ENCODE assay signal across 8 mouse cellular contexts in the genomic region with DNA sequence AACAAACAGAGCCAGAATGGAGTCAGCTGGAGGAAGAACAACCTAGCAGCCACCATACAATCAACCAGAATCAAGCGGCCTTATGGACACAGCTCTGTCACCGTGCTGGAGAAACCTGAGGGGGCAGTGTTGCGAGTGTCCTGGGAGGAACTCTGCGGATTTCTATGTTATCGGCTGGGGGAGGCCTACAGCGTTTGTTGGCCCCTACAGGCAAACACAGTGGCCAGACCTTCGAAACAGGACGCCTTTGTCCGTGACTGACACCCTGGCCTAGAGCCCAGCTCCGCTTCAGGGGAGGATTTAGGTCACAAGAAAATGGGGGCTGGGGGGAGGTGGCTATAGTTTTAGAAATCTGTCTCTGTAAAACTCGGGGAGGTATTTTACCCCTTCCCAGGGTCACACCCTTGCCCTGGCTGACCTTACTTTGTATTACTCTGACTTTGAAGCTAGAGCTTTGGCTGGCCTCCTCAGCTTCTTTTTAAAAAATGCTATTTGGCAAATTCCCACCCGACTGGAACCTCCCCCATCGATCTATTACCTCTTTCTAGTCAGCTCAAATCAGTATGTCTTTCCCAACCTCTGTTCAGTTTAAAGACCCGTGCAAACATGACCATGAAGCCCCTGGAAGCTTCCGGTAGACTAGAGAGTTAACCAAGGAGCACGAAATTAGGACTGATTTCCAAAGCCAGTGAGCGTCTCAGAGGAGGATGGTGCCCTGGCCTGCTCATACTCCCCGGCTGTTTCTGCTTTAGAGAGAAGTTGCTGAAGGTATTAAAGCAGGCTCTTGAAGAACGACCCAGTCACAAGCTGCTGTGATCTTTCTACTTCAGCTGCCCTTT. TPM values are rescaled to one million over a fixed set of nuclear protein-coding genes. Genes with fewer than 3 reads are reported as not detected.
DNase-seq lines count a peak whose midpoint lies in the region; ATAC-seq and TF ChIP-seq lines count a peak whose summit lies in the region.

No protein-coding gene starts in this region.

- intact Hi-C loops in left cerebral cortex, postnatal 14 days (cut with DNase I), result loop anchor here (5.0 to 10.0 kb wide), 5 partner anchors 342 to 743 kb away; no protein-coding TSS in a partner anchor

- H3K9ac ChIP-seq in hindbrain, postnatal 0 days (replicated peaks; ENCODE audit: low read length), result no peak overlapping the region

- H3K4me1 ChIP-seq in hindbrain, postnatal 0 days (ENCODE audit: insufficient read depth, low read length), result peaks cover 10% of the 10 kb centered on the region
- peaks cover 34% of the 10 kb centered on the region for H3K4me1 ChIP-seq in midbrain, embryonic 10.5 days
- H3K4me1 ChIP-seq in small intestine, adult 2 months (ENCODE audit: control insufficient read depth, insufficient read depth, insufficient read length, low read length), result no peaks in the 10 kb centered on the region

- H3K4me3 ChIP-seq in hindbrain, postnatal 0 days (ENCODE audit: low read length), result no peak overlapping the region
- peak overlapping the region; percentile 1; the same call in 1 of the 2 replicates for H3K4me3 ChIP-seq in midbrain, embryonic 10.5 days
- H3K4me3 ChIP-seq in small intestine, adult 2 months (ENCODE audit: low read depth, low read length), result no peak overlapping the region

- no peak overlapping the region for H3K4me2 ChIP-seq in hindbrain, postnatal 0 days (ENCODE audit: low read depth, low read length)

- peak; percentile 77 for ATAC-seq in hindbrain, postnatal 0 days

- 14% methylated on average over 19 of the region's 19 CpGs for WGBS in hindbrain, postnatal 0 days
- WGBS in midbrain, embryonic 10.5 days, result 25% methylated on average over 19 of the region's 19 CpGs
- WGBS in small intestine, adult 2 months, result 48% methylated on average over 19 of the region's 19 CpGs

- H3K27me3 ChIP-seq in hindbrain, postnatal 0 days (ENCODE audit: insufficient read depth, low read length), result no peaks in the 10 kb centered on the region
- H3K27me3 ChIP-seq in midbrain, embryonic 10.5 days (ENCODE audit: low read depth, poor library complexity, severe bottlenecking), result peaks cover 19% of the 10 kb centered on the region
- no peaks in the 10 kb centered on the region for H3K27me3 ChIP-seq in small intestine, adult 2 months (ENCODE audit: control insufficient read depth, insufficient read depth, low read length)

- TF ChIP-seq POLR2A in small intestine, adult 2 months (IDR thresholded peaks at IDR 0.05; ENCODE audit: low read depth, low read length), result no peak

- no peaks in the 10 kb centered on the region for H3K9me3 ChIP-seq in hindbrain, postnatal 0 days (ENCODE audit: low read length)
- no peaks in the 10 kb centered on the region for H3K9me3 ChIP-seq in midbrain, embryonic 10.5 days (replicated peaks)

- peak; percentile 77 for TF ChIP-seq CTCF in hindbrain, postnatal 0 days (IDR thresholded peaks at IDR 0.05; ENCODE audit: low read depth)
- TF ChIP-seq CTCF in small intestine, adult 2 months (IDR thresholded peaks at IDR 0.05; ENCODE audit: extremely low read depth, insufficient read length, insufficient replicate concordance, low read depth, low read length), result peak; percentile 20; the same call in 1 of the 2 replicates

- H3K36me3 ChIP-seq in hindbrain, postnatal 0 days (ENCODE audit: insufficient read depth, low read length), result no peaks in the 10 kb centered on the region
- no peaks in the 10 kb centered on the region for H3K36me3 ChIP-seq in midbrain, embryonic 10.5 days
- no peaks in the 10 kb centered on the region for H3K36me3 ChIP-seq in small intestine, adult 2 months (ENCODE audit: control insufficient read depth, insufficient read depth, low read length)

- H3K27ac ChIP-seq in hindbrain, postnatal 0 days, result peak overlapping the region; percentile 71
- peak overlapping the region; percentile 77 for H3K27ac ChIP-seq in midbrain, embryonic 10.5 days (replicated peaks)
- no peak overlapping the region for H3K27ac ChIP-seq in small intestine, adult 2 months (ENCODE audit: insufficient read depth, low read depth, low read length)

- peak; percentile 59 for DNase-seq in ZHBTc4 (ENCODE audit: low read depth, low spot score)
- peak; percentile 42 for DNase-seq in cerebellum, adult 9-11 months
- DNase-seq in frontal cortex, postnatal 36 days (ENCODE audit: low spot score in 2 of 2), result peak; percentile 40 to 45
- peak; percentile 83 for DNase-seq in hindbrain, postnatal 0 days (ENCODE audit: low spot score)
- DNase-seq in left cerebral cortex, postnatal 14 days (ENCODE audit: low spot score in 2 of 2), result peak; percentile 41 to 68
- peak; percentile 71 for DNase-seq in midbrain, embryonic 10.5 days (ENCODE audit: low spot score)
- DNase-seq in spleen, postnatal 36 days (ENCODE audit: low spot score in 2 of 2), result no peak

RNA-seq across cellular contexts. Expression of gene Tmem247, which starts 11.6 kb away (rescaled TPM):
- total RNA-seq in hindbrain, postnatal 0 days (2014; rRNA removed), result not detected in 2 replicates
- not detected in 2 replicates for polyA plus RNA-seq in hindbrain, postnatal 0 days (2015; fragmentation: Nextera tagmentation; extraction: Ambion mirVana)
- total RNA-seq in left cerebral cortex, postnatal 14 days (2021), result not detected
- not detected in 2 replicates for polyA plus RNA-seq in midbrain, embryonic 10.5 days (2016; fragmentation: Nextera tagmentation; extraction: Ambion mirVana)
- not detected in 2 replicates for polyA plus RNA-seq in small intestine, adult 2 months (2012; rRNA removed)

RNA-seq across cellular contexts. Expression of gene Atp6v1e2, which starts 42.2 kb away (rescaled TPM):
- total RNA-seq in hindbrain, postnatal 0 days (2014; rRNA removed), result not detected in 2 replicates
- polyA plus RNA-seq in hindbrain, postnatal 0 days (2015; fragmentation: Nextera tagmentation; extraction: Ambion mirVana), result 0.24 TPM in 1 of 2 replicates, not detected in the other
- not detected for total RNA-seq in left cerebral cortex, postnatal 14 days (2021)
- not detected in 2 replicates for polyA plus RNA-seq in midbrain, embryonic 10.5 days (2016; fragmentation: Nextera tagmentation; extraction: Ambion mirVana)
- polyA plus RNA-seq in small intestine, adult 2 months (2012; rRNA removed), result not detected in 2 replicates

RNA-seq across cellular contexts. Expression of gene Rhoq, which starts 57.4 kb away (rescaled TPM):
- total RNA-seq in hindbrain, postnatal 0 days (2014; rRNA removed), result 24.1 and 51.7 TPM in 2 replicates
- 5.9 and 6.7 TPM in 2 replicates for polyA plus RNA-seq in hindbrain, postnatal 0 days (2015; fragmentation: Nextera tagmentation; extraction: Ambion mirVana)
- 10 to 100 TPM; 32.2 to 32.3 TPM for total RNA-seq in left cerebral cortex, postnatal 14 days (2021)
- 9.0 and 9.9 TPM in 2 replicates for polyA plus RNA-seq in midbrain, embryonic 10.5 days (2016; fragmentation: Nextera tagmentation; extraction: Ambion mirVana)
- 9.3 and 14.1 TPM in 2 replicates for polyA plus RNA-seq in small intestine, adult 2 months (2012; rRNA removed)

Comparison
In these comparisons a context has a peak if more than half of its experiments do, and no peak if none do; other contexts are left out.
1. DNase-seq: peak in ZHBTc4 (single experiment), cerebellum, adult 9-11 months (single experiment), frontal cortex, postnatal 36 days (2 of 2), hindbrain, postnatal 0 days (single experiment), left cerebral cortex, postnatal 14 days (2 of 2) and midbrain, embryonic 10.5 days (single experiment); none in spleen, postnatal 36 days (0 of 2).